Mouse (Mus musculus): ENCODE data around the gene Egfem1.
A peak's percentile ranks its signal among the peaks of the same experiment; 100 is the strongest.

Egfem1 gene

DNA sequence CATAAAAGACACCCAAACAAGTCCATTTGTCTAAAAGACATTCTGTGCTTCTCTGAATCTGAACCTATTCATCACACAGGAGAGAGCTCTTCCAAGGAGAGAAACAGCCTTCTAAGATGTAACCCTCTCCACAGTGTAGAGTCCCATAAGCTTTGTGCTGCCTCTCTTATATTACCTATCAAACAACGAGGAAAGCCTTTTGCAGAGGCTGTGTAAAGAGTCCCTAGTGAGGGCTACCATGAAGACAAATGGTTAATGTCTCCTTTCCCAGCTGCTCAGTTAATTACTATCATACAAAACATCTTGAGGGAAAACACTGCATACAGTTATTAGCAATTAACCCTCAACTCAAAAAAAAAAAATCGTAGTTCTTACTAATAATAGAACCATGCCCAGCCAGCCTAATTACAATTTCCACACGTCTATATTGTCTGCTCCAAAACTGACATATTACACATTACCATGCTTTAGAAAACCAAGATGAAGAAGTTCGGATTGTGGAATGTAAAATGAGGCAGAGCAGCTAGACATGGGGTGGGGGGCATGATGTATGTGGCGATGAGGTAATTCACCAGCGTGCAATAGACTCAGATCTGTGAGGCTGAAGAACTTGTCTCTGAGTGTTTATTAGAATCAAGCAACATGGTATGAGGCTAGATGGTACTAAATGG lies 13.3 kb upstream of the Egfem1 start:
- no peaks in the 10 kb centered on the region for H3K4me1 ChIP-seq (replicated peaks; ENCODE audit: low read depth, low read length)
- TF ChIP-seq POU5F1 (IDR thresholded peaks at IDR 0.05; ENCODE audit: borderline replicate concordance, low read length), result no peak
- TF ChIP-seq NANOG (IDR thresholded peaks at IDR 0.05; ENCODE audit: borderline replicate concordance, low read length), result no peak
- TF ChIP-seq CTCF (conservative IDR thresholded peaks at IDR 0.05; ENCODE audit: low read length), result no peak
- no peak overlapping the region for H3K4me3 ChIP-seq (replicated peaks; ENCODE audit: low read length)

DNA sequence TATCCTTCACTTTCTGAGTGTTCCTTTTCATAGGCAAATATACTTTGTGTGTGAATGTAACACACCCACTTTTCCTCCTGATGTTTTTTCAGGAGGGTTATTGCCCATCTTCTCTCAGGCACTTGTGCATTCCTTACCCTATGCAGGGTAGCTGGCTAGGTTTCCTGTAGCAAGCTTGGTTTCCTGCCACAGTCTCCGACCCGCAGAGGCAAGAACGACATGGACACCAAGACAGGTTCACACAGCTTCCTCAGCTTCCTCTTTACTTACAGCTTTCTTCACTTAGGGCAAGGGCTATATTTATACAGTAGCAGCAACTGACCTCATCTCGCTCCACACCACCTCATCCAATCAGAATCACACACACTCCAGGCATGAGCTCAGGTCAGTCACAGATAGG lies 10.5 kb upstream of the Egfem1 start:
- Histone ChIP-seq H3K36me3 (ENCODE audit: insufficient read depth, low read length) (no peaks in the 10 kb centered on the region), H3K4me1 (replicated peaks; ENCODE audit: low read depth, low read length) (no peaks in the 10 kb centered on the region), H3K27me3 (ENCODE audit: insufficient read depth, low read length) (no peaks in the 10 kb centered on the region), H3K9me3 (ENCODE audit: low read length) (no peaks in the 10 kb centered on the region), H3K4me3 (replicated peaks; ENCODE audit: low read length) (no peak overlapping the region)
- TF ChIP-seq NANOG (IDR thresholded peaks at IDR 0.05; ENCODE audit: borderline replicate concordance, low read length) (no peak), POU5F1 (IDR thresholded peaks at IDR 0.05; ENCODE audit: borderline replicate concordance, low read length) (no peak), CTCF (conservative IDR thresholded peaks at IDR 0.05; ENCODE audit: low read length) (no peak)

More for the DNA sequence above, 13.3 kb upstream of the Egfem1 start:
- Histone ChIP-seq H3K9me3 (ENCODE audit: low read length) (no peaks in the 10 kb centered on the region), H3K36me3 (ENCODE audit: insufficient read depth, low read length) (no peaks in the 10 kb centered on the region), H3K27me3 (ENCODE audit: insufficient read depth, low read length) (no peaks in the 10 kb centered on the region)

DNA sequence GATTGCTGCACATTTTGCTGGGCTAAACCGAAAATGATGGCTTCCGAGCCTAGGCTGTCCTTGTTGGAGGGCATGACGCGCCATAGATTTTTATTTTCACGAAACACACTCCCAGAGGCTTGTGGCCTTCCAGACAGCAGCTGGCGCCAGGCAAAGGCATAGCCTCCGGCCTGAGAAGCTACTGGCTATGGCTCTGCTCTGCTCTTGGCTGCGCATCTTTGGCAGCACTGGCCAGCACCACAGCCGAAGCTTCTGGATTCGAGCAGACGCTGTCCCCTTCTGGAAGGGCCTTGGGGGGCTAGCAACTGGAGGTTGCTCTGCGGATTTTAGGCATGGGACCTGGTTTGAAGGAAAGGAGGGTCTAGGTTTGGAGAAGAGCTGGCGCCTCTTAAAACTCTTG lies 306 bp upstream of the Egfem1 start:
- TF ChIP-seq POU5F1 (IDR thresholded peaks at IDR 0.05; ENCODE audit: borderline replicate concordance, low read length), result no peak
- TF ChIP-seq CTCF (conservative IDR thresholded peaks at IDR 0.05; ENCODE audit: low read length), result no peak
- no peak for TF ChIP-seq NANOG (IDR thresholded peaks at IDR 0.05; ENCODE audit: borderline replicate concordance, low read length)

DNA sequence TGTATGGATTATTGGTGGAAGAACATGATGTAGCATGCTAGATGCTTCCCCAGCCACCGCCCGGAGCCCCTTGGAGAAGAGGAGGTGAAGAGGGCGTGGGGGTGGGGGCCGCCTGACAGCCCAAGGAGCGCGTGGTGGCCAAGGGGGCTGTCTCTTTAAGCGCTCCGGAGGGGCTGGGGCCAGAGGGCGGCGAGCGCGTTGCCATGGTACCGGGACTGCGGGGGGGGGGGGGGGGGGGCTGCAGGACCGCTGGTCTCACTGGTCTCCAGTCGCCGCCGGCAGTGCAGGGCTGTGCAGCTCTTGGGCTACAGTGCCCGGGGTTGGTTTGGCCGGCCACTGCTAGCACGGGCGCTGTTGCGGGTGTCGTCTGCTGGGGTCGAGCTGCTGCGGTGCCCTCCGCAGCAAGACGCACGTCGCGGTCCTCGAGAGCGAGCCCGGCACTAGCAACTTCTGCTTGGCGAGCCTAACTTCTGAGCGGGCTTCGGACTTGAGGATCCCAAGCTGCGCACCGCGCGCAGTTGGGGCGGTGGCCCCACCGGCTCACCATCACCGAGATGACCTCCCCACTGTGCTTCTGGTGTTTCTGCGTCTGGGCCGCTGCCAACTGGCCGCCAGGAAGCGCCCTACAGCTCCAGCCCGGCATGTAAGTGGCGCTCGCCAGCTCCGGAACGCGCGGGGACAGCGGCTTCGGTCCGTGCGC lies 623 bp downstream of the Egfem1 start:
- no peak for TF ChIP-seq POU5F1 (IDR thresholded peaks at IDR 0.05; ENCODE audit: borderline replicate concordance, low read length)
- no peak for TF ChIP-seq CTCF (conservative IDR thresholded peaks at IDR 0.05; ENCODE audit: low read length)
- TF ChIP-seq NANOG (IDR thresholded peaks at IDR 0.05; ENCODE audit: borderline replicate concordance, low read length), result no peak
- Histone ChIP-seq H3K4me1 (replicated peaks; ENCODE audit: low read depth, low read length) (peaks cover 11% of the 10 kb centered on the region), H3K36me3 (ENCODE audit: insufficient read depth, low read length) (no peaks in the 10 kb centered on the region), H3K4me3 (replicated peaks; ENCODE audit: low read length) (peak overlapping the region; percentile 79), H3K9me3 (ENCODE audit: low read length) (no peaks in the 10 kb centered on the region), H3K27me3 (ENCODE audit: insufficient read depth, low read length) (peaks cover 53% of the 10 kb centered on the region)

More for the DNA sequence above, 306 bp upstream of the Egfem1 start:
- H3K4me3 ChIP-seq (replicated peaks; ENCODE audit: low read length), result peak overlapping the region; percentile 79; the same call in 1 of the 2 replicates
- H3K4me1 ChIP-seq (replicated peaks; ENCODE audit: low read depth, low read length), result peaks cover 11% of the 10 kb centered on the region
- no peaks in the 10 kb centered on the region for H3K36me3 ChIP-seq (ENCODE audit: insufficient read depth, low read length)
- peaks cover 50% of the 10 kb centered on the region for H3K27me3 ChIP-seq (ENCODE audit: insufficient read depth, low read length)
- H3K9me3 ChIP-seq (ENCODE audit: low read length), result no peaks in the 10 kb centered on the region

DNA sequence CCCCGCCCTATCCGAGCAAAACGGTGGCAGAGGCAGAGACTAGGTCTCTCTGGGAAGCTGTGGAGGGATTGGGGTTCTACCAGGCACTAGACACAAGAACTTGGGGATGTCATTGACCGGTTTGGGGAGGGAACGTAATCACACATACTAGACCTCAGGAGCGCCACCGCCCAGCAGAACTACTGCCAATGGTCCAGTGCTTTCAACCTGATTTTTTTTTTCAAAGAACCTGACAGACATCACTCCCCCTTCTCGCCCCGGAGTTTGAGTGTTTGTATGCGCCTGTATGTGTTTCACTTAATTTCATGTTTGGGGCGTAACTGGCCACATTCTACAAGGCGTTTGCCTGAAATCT lies 1.1 kb downstream of the Egfem1 start:
- H3K9me3 ChIP-seq (ENCODE audit: low read length), result no peaks in the 10 kb centered on the region
- no peaks in the 10 kb centered on the region for H3K36me3 ChIP-seq (ENCODE audit: insufficient read depth, low read length)
- peaks cover 53% of the 10 kb centered on the region for H3K27me3 ChIP-seq (ENCODE audit: insufficient read depth, low read length)
- H3K4me1 ChIP-seq (replicated peaks; ENCODE audit: low read depth, low read length), result peaks cover 11% of the 10 kb centered on the region
- no peak for TF ChIP-seq POU5F1 (IDR thresholded peaks at IDR 0.05; ENCODE audit: borderline replicate concordance, low read length)
- no peak for TF ChIP-seq CTCF (conservative IDR thresholded peaks at IDR 0.05; ENCODE audit: low read length)
- no peak for TF ChIP-seq NANOG (IDR thresholded peaks at IDR 0.05; ENCODE audit: borderline replicate concordance, low read length)
- H3K4me3 ChIP-seq (replicated peaks; ENCODE audit: low read length), result peak overlapping the region; percentile 79

DNA sequence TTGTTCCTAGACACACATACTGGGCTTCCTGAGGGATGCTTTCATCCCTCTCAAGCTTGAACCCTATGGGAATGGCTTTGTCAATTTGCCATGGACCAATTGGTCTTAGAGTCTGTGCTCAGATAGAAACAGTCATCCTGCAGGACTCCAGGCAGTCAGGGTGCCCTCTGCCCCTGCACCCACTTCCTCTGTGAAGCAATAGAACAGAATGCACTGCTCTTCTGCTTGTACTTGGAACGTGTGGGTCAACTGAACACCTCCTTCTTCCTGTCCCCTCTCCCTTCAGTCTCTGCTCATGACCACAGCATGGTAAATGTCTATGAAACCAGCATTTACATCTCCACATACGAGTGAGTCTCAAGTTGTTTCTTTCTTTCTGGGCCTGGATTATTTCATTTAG lies 16.6 kb downstream of the Egfem1 start:
- TF ChIP-seq NANOG (IDR thresholded peaks at IDR 0.05; ENCODE audit: borderline replicate concordance, low read length), result no peak
- no peak for TF ChIP-seq CTCF (conservative IDR thresholded peaks at IDR 0.05; ENCODE audit: low read length)
- TF ChIP-seq POU5F1 (IDR thresholded peaks at IDR 0.05; ENCODE audit: borderline replicate concordance, low read length), result no peak

DNA sequence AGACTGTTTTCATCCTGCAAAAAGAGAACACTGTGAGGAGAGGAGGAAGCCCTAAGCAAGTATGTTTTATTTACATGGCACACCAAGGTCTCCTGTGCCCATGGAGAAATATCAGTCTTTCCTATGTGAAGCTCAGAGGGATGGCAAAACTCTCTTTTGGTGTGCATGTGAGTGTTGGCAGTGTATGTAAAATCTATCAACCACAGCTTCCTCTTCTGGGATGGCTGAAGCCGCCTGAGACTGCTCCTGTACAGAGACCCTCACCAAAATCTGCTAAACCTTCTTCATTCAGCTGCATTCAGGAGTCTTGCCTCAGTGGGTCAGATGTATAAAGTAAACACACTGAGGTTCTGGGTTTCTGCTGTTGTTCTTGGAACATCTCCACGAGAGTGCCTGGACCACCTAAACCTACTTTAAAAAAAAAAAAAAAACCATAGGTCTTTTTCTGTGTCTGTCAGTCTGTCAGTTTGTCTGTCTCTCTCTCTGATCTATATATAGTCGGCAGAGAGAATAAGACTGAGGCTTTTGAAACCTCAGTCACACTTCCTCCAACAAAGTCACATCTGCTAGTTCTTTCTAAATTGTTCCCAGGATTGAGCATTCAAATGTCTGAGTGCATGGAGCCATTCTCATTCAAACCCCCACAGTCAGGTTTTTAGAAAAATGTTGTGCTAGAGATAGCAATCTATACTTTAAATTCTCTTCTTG lies 24.3 kb downstream of the Egfem1 start:
- no peaks in the 10 kb centered on the region for H3K36me3 ChIP-seq (ENCODE audit: insufficient read depth, low read length)
- no peaks in the 10 kb centered on the region for H3K4me1 ChIP-seq (replicated peaks; ENCODE audit: low read depth, low read length)
- no peak overlapping the region for H3K4me3 ChIP-seq (replicated peaks; ENCODE audit: low read length)
- H3K9me3 ChIP-seq (ENCODE audit: low read length), result no peaks in the 10 kb centered on the region
- peaks cover 2% of the 10 kb centered on the region; the same call in 1 of the 2 replicates for H3K27me3 ChIP-seq (ENCODE audit: insufficient read depth, low read length)
- TF ChIP-seq POU5F1 (IDR thresholded peaks at IDR 0.05; ENCODE audit: borderline replicate concordance, low read length) (no peak), CTCF (conservative IDR thresholded peaks at IDR 0.05; ENCODE audit: low read length) (no peak), NANOG (IDR thresholded peaks at IDR 0.05; ENCODE audit: borderline replicate concordance, low read length) (no peak)

More for the DNA sequence above, 16.6 kb downstream of the Egfem1 start:
- no peak overlapping the region for H3K4me3 ChIP-seq (replicated peaks; ENCODE audit: low read length)
- no peaks in the 10 kb centered on the region for H3K4me1 ChIP-seq (replicated peaks; ENCODE audit: low read depth, low read length)
- H3K27me3 ChIP-seq (ENCODE audit: insufficient read depth, low read length), result peaks cover 3% of the 10 kb centered on the region; the same call in 1 of the 2 replicates
- H3K36me3 ChIP-seq (ENCODE audit: insufficient read depth, low read length), result no peaks in the 10 kb centered on the region
- no peaks in the 10 kb centered on the region for H3K9me3 ChIP-seq (ENCODE audit: low read length)

DNA sequence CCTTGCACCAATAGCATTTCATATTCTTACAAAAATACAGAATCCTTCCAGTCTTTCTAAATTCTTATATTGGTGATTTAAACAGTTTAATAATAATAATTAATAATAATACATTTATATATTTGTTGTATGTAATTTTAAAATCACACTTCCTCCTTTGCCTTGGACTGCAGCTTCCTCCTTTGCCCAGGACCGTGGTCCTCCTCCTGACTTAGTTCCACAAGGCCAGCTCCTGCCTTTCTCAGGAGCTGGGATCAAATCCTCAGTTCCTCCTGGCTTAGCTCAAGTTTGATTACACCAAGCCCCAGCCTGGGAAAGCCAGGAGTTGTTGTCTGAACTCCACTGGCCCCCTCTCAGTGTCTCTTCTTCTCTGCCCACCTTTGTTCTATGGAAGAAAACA lies 25.3 kb downstream of the Egfem1 start:
- Histone ChIP-seq H3K4me1 (replicated peaks; ENCODE audit: low read depth, low read length) (no peaks in the 10 kb centered on the region), H3K27me3 (ENCODE audit: insufficient read depth, low read length) (peaks cover 2% of the 10 kb centered on the region; the same call in 1 of the 2 replicates), H3K9me3 (ENCODE audit: low read length) (no peaks in the 10 kb centered on the region), H3K36me3 (ENCODE audit: insufficient read depth, low read length) (no peaks in the 10 kb centered on the region), H3K4me3 (replicated peaks; ENCODE audit: low read length) (no peak overlapping the region)
- TF ChIP-seq NANOG (IDR thresholded peaks at IDR 0.05; ENCODE audit: borderline replicate concordance, low read length) (no peak), CTCF (conservative IDR thresholded peaks at IDR 0.05; ENCODE audit: low read length) (no peak), POU5F1 (IDR thresholded peaks at IDR 0.05; ENCODE audit: borderline replicate concordance, low read length) (no peak)

Data from E14TG2a.4 (cell line).